Mouse (Mus musculus) small intestine, adult 2 months (tissue): ENCODE data around the gene Huwe1.

Experiments used
- CTCF ChIP-seq: fragments of 200-500 bp; IDR thresholded peaks from 2 replicates; pipeline ENCODE4 v1.5.1; 2012; ENCODE audit warnings: low read depth, mild to moderate bottlenecking, control low read depth, inconsistent platforms, low read length, moderate library complexity, mixed read lengths; ENCODE audit not compliant: insufficient replicate concordance, insufficient read length; ENCODE audit errors: extremely low read depth
- POLR2A ChIP-seq: fragments of 200-500 bp; IDR thresholded peaks from 2 replicates; pipeline ENCODE4 v1.6.1; 2012; ENCODE audit warnings: low read depth, mild to moderate bottlenecking, control low read depth, inconsistent platforms, low read length, moderate library complexity

- TF ChIP-seq CTCF (no peak), POLR2A (no peak)
Measured at GRCm38 (mm10) chrX:151828971-151829370, 28.4 kb downstream of the Huwe1 start.
